Mouse (Mus musculus): ENCODE results near the gene Lipo3.
"Not testable (repeated sequence)": the region's sequence is repeated elsewhere in the genome, so short reads cannot be mapped to it uniquely, and the experiment has no call there.

Lipo3 gene

DNA sequence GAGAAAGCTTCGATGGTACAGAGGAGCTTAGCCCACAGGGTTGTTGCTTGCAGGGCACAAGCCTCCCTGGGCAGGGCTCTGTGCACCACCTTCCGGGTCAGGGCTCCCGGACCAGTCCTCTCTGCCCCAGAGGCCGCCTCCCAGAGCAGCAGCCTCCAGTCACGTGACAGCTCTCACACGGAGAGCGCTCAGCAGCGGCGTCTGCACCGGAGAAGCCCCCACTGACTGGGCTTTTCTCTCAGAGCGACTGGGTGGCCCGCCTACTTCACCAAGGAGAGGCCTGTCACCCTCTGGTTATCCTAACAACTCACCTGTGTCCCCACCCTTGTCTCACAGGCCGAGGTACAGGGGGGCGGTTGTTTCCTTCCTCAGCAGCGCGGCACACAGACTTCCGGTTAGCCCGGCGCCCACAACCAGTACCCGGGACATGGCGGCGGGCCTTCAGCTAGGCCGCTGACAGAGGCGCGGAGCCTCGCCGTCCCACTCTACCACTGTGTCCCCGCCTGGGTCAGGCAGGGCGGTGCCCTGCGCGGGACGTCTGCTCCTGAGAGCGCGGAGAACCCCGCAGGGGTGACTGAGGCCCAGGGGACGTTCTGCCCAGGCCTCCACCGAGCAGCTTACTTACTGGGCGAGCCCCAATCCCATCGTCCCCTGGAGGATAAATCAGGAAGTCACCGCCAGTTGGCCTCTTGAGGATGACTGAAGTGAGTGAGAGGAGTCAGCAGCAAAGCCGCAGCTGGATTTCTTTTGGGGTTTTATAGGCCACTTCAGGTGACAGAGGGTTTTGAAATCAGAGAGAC is at the start of gene Lipo3:
TSS of gene Lipo3 (minus strand) at position 665 of the 800 bp plus-strand sequence.
- in situ Hi-C loops (cut with MboI, MseI) = not testable (repeated sequence)

DNA sequence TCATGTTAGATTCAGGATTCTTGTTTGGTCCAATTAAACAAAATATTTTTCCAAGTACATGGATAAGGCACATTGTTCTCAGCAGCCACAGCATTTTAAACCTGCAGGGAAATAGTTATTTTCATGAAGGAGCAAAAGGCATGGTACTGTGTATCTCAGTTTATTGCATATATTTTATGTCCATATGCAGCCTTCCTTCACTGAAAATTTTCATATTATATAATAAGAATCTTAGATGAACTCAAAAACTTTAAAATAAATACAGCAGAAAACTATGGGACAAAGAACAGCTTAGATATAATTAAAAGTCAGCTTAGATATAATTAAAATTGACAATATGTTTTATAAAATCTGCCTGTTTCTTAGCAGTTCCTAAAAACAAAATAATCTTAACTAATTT is 25.6 kb upstream of the Lipo3 start, which contains the start of gene Lipo1:
TSS of gene Lipo1 (minus strand) at position 101 of the 400 bp plus-strand sequence.
- in situ Hi-C loops (cut with MboI, MseI) = not testable (repeated sequence)

DNA sequence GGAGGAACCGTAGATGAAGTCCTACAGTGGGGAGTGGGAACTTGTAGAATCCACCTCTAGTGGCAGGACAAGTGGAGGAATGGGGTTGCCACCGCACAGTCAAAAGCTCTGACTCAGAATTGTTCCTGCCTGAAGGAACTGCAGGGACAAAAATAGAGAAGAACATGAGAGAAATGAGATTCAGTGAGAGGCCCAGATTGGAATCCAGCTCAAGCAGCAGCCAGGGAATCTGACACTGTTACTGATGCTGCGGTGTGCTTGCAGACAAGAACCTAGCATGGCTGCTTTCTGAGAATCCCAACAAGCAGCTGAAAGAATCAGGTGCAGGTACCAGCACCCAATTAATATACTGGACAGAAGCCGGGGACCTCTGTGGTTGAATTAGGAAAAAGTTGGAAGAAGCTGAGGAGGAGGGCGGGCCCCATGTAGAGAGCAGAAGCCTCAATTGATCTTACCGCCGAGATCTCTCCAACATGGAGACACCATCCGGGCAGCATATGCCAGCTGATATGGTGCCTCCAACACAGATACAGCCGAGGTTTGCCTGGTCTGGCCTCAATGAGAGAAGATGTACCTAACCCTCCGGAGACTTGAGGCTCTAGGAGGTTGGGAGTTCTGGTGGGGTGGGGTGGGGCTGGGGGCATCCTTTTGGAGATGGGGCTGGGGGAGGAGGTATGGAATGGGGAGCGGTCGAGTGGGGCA is 25.0 kb upstream of the Lipo3 start:
- in situ Hi-C loops (cut with MboI, MseI) = no loop called here

DNA sequence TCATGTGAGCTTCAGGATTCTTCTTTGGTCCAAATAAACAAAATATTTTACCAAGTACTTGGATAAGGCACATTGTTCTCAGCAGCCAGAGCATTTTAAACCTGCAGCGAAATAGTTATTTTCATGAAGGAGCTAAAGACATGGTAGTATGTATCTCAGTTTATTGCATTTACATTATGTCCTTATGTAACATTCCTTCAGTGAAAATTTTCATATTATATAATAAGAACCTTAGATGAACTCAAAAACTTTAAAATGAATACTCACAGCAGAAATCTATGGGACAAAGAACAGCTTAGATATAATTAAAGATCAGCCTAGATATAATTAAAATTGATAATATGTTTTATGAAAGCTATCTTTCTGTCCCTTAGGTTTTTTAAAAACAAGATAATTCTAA is 10.5 kb downstream of the Lipo3 start, which contains the start of gene Lipo2:
TSS of gene Lipo2 (minus strand) at position 101 of the 400 bp plus-strand sequence.
- in situ Hi-C loops (cut with MboI, MseI) = not testable (repeated sequence)

DNA sequence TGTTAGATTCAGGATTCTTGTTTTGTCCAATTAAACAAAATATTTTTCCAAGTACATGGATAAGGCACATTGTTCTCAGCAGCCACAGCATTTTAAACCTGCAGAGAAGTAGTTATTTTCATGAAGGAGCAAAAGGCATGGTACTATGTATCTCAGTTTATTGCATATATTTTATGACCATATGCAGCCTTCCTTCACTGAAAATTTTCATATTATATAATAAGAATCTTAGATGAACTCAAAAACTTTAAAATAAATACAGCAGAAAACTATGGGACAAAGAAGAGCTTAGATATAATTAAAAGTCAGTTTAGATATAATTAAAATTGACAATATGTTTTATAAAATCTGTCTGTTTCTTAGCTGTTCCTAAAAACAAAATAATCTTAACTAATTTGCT is 136.6 kb downstream of the Lipo3 start, which contains the start of gene Gm8978:
TSS of gene Gm8978 (minus strand) at position 101 of the 400 bp plus-strand sequence.
- in situ Hi-C loops (cut with MboI, MseI) = not testable (repeated sequence)

DNA sequence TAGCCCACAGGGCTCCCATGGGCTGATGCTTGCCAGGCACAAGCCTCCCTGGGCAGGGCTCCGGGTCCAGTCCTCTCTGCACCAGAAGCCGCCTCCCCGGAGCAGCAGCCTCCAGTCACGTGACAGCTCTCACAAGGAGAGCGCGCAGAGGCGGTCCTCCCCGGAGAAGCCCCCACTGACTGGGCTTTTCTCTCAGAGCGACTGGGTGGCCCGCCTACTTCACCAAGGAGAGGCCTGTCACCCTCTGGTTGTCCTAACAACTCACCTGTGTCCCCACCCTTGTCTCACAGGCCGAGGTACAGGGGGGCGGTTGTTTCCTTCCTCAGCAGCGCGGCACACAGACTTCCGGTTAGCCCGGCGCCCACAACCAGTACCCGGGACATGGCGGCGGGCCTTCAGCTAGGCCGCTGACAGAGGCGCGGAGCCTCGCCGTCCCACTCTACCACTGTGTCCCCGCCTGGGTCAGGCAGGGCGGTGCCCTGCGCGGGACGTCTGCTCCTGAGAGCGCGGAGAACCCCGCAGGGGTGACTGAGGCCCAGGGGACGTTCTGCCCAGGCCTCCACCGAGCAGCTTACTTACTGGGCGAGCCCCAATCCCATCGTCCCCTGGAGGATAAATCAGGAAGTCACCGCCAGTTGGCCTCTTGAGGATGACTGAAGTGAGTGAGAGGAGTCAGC is 172.0 kb downstream of the Lipo3 start:
- in situ Hi-C loops (cut with MboI, MseI) = not testable (repeated sequence)

DNA sequence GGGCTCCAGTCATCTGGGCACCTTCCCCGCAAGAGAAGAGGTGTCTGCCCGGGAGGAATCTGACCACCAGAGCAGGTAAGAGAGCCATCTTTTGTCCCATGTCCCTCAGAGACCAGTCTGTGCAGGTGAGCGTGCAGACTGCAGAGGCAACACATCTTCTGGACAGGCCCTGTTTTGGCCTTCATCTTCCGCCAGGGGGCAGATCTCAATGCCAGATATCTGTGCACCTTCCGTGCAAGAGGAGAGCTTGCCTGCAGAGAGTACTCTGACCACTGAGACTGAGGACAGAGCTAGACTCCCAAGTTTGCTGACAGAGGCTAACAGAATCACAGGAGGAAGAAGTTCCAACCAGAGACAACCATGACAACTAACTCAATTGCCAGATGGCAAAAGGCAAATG is 193.2 kb downstream of the Lipo3 start:
- in situ Hi-C loops (cut with MboI, MseI) = not testable (repeated sequence)

DNA sequence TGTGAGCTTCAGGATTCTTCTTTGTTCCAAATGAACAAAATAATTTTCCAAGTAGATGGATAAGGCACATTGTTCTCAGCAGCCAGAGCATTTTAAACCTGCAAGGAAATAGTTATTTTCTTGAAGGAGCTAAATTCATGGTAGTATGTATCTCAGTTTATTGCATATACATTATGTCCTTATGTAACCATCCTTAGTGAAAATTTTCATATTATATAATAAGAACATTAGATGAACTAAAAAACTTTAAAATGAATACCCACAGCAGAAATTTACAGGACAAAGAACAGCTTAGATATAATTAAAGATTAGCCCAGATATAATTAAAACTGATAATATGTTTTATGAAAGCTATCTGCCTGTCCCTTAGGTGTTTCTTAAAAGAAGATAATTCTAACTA is 244.1 kb downstream of the Lipo3 start, which contains the start of gene Lipo4:
TSS of gene Lipo4 (minus strand) at position 101 of the 400 bp plus-strand sequence.
- in situ Hi-C loops (cut with MboI, MseI) = no loop called here
